Mouse (Mus musculus): ENCODE data around the gene Rbbp4. TPM values are rescaled to one million over a fixed set of nuclear protein-coding genes. Genes with fewer than 3 reads are reported as not detected.
"Not testable (repeated sequence)": the region's sequence is repeated elsewhere in the genome, so short reads cannot be mapped to it uniquely, and the experiment has no call there.

Rbbp4 gene
- polyA plus RNA-seq, 1 experiment, result 16.6 TPM

GRCm38 (mm10) chr4:129373202-129373976 is 38.2 kb upstream of the Rbbp4 start:
- TF ChIP-seq CTCF (IDR thresholded peaks at IDR 0.05; ENCODE audit: extremely low read depth, insufficient read depth, insufficient read length, insufficient replicate concordance) (no peak), POLR2A (IDR thresholded peaks at IDR 0.05; ENCODE audit: low read depth, low read length) (no peak)
- H3K27me3 ChIP-seq (ENCODE audit: control insufficient read depth, insufficient read depth, low read length), result peaks cover 4% of the 10 kb centered on the region; the same call in 1 of the 2 replicates
- DNase-seq (ENCODE audit: low read depth in 1 of 2, low spot score in 2 of 2), result no peak
- peaks cover 6% of the 10 kb centered on the region; the same call in 1 of the 2 replicates for H3K4me1 ChIP-seq (ENCODE audit: control insufficient read depth, insufficient read depth, insufficient read length)
- H3K36me3 ChIP-seq (ENCODE audit: control insufficient read depth, insufficient read depth, low read length), result no peaks in the 10 kb centered on the region
- H3K4me3 ChIP-seq (ENCODE audit: extremely low read depth, insufficient read depth, insufficient read length), result no peak overlapping the region
- WGBS, result 51% methylated on average over 8 of the region's 8 CpGs
- H3K27ac ChIP-seq (ENCODE audit: insufficient read depth, low read length), result peak overlapping the region; percentile 5; the same call in 1 of the 2 replicates

GRCm38 (mm10) chr4:129371391-129371790 is 36.2 kb upstream of the Rbbp4 start:
- no peak for TF ChIP-seq POLR2A (IDR thresholded peaks at IDR 0.05; ENCODE audit: low read depth, low read length)
- no peak for TF ChIP-seq CTCF (IDR thresholded peaks at IDR 0.05; ENCODE audit: extremely low read depth, insufficient read depth, insufficient read length, insufficient replicate concordance)
- no peak overlapping the region for H3K4me3 ChIP-seq (ENCODE audit: extremely low read depth, insufficient read depth, insufficient read length)
- 97% methylated on average over 3 of the region's 3 CpGs for WGBS
- H3K27ac ChIP-seq (ENCODE audit: insufficient read depth, low read length), result no peak overlapping the region
- DNase-seq (ENCODE audit: low read depth in 1 of 2, low spot score in 2 of 2), result no peak
- H3K36me3 ChIP-seq (ENCODE audit: control insufficient read depth, insufficient read depth, low read length), result 0 out of 2 replicates have a peak, but pooled peaks cover 1% of the 10 kb centered on the region
- H3K4me1 ChIP-seq (ENCODE audit: control insufficient read depth, insufficient read depth, insufficient read length), result peaks cover 6% of the 10 kb centered on the region; the same call in 1 of the 2 replicates
- H3K27me3 ChIP-seq (ENCODE audit: control insufficient read depth, insufficient read depth, low read length), result no peaks in the 10 kb centered on the region

GRCm38 (mm10) chr4:129365224-129365623 is 30.1 kb upstream of the Rbbp4 start:
- Histone ChIP-seq H3K27ac (ENCODE audit: insufficient read depth, low read length) (peak overlapping the region; percentile 43; the same call in 1 of the 2 replicates), H3K36me3 (ENCODE audit: control insufficient read depth, insufficient read depth, low read length) (0 out of 2 replicates have a peak, but pooled peaks cover 1% of the 10 kb centered on the region), H3K4me3 (ENCODE audit: extremely low read depth, insufficient read depth, insufficient read length) (peak overlapping the region; percentile 44), H3K4me1 (ENCODE audit: control insufficient read depth, insufficient read depth, insufficient read length) (no peaks in the 10 kb centered on the region; the same call in 1 of the 2 replicates), H3K27me3 (ENCODE audit: control insufficient read depth, insufficient read depth, low read length) (no peaks in the 10 kb centered on the region)
- TF ChIP-seq POLR2A (IDR thresholded peaks at IDR 0.05; ENCODE audit: low read depth, low read length), result no peak
- TF ChIP-seq CTCF (IDR thresholded peaks at IDR 0.05; ENCODE audit: extremely low read depth, insufficient read depth, insufficient read length, insufficient replicate concordance), result no peak
- WGBS, result 5% methylated on average over 5 of the region's 5 CpGs
- peak; percentile 24 to 45 for DNase-seq (ENCODE audit: low read depth in 1 of 2, low spot score in 2 of 2)

GRCm38 (mm10) chr4:129364379-129364778 is 29.2 kb upstream of the Rbbp4 start:
- no peak for DNase-seq (ENCODE audit: low read depth in 1 of 2, low spot score in 2 of 2)
- H3K4me3 ChIP-seq (ENCODE audit: extremely low read depth, insufficient read depth, insufficient read length), result no peak overlapping the region
- 0 out of 2 replicates have a peak, but pooled peaks cover 1% of the 10 kb centered on the region for H3K36me3 ChIP-seq (ENCODE audit: control insufficient read depth, insufficient read depth, low read length)
- no peaks in the 10 kb centered on the region for H3K27me3 ChIP-seq (ENCODE audit: control insufficient read depth, insufficient read depth, low read length)
- WGBS, result 91% methylated on average over 3 of the region's 3 CpGs
- H3K27ac ChIP-seq (ENCODE audit: insufficient read depth, low read length), result no peak overlapping the region
- TF ChIP-seq POLR2A (IDR thresholded peaks at IDR 0.05; ENCODE audit: low read depth, low read length) (no peak), CTCF (IDR thresholded peaks at IDR 0.05; ENCODE audit: extremely low read depth, insufficient read depth, insufficient read length, insufficient replicate concordance) (no peak)
- H3K4me1 ChIP-seq (ENCODE audit: control insufficient read depth, insufficient read depth, insufficient read length), result no peaks in the 10 kb centered on the region; the same call in 1 of the 2 replicates

- WGBS, result 97% methylated on average over 9 of the region's 9 CpGs
- H3K27me3 ChIP-seq (ENCODE audit: control insufficient read depth, insufficient read depth, low read length), result no peaks in the 10 kb centered on the region
- H3K4me3 ChIP-seq (ENCODE audit: extremely low read depth, insufficient read depth, insufficient read length), result no peak overlapping the region
- H3K27ac ChIP-seq (ENCODE audit: insufficient read depth, low read length), result no peak overlapping the region
- DNase-seq (ENCODE audit: low read depth in 1 of 2, low spot score in 2 of 2), result no peak
- H3K36me3 ChIP-seq (ENCODE audit: control insufficient read depth, insufficient read depth, low read length), result 0 out of 2 replicates have a peak, but pooled peaks cover 1% of the 10 kb centered on the region
- TF ChIP-seq POLR2A (IDR thresholded peaks at IDR 0.05; ENCODE audit: low read depth, low read length) (no peak), CTCF (IDR thresholded peaks at IDR 0.05; ENCODE audit: extremely low read depth, insufficient read depth, insufficient read length, insufficient replicate concordance) (no peak)
- no peaks in the 10 kb centered on the region; the same call in 1 of the 2 replicates for H3K4me1 ChIP-seq (ENCODE audit: control insufficient read depth, insufficient read depth, insufficient read length)
Measured at GRCm38 (mm10) chr4:129363463-129363862, 28.3 kb upstream of the Rbbp4 start.

GRCm38 (mm10) chr4:129362771-129363170 is 27.6 kb upstream of the Rbbp4 start:
- DNase-seq (ENCODE audit: low read depth in 1 of 2, low spot score in 2 of 2), result no peak
- 93% methylated on average over 5 of the region's 5 CpGs for WGBS
- no peaks in the 10 kb centered on the region; the same call in 1 of the 2 replicates for H3K4me1 ChIP-seq (ENCODE audit: control insufficient read depth, insufficient read depth, insufficient read length)
- no peaks in the 10 kb centered on the region for H3K36me3 ChIP-seq (ENCODE audit: control insufficient read depth, insufficient read depth, low read length)
- no peak overlapping the region for H3K27ac ChIP-seq (ENCODE audit: insufficient read depth, low read length)
- no peak for TF ChIP-seq POLR2A (IDR thresholded peaks at IDR 0.05; ENCODE audit: low read depth, low read length)
- TF ChIP-seq CTCF (IDR thresholded peaks at IDR 0.05; ENCODE audit: extremely low read depth, insufficient read depth, insufficient read length, insufficient replicate concordance), result no peak
- H3K4me3 ChIP-seq (ENCODE audit: extremely low read depth, insufficient read depth, insufficient read length), result no peak overlapping the region
- H3K27me3 ChIP-seq (ENCODE audit: control insufficient read depth, insufficient read depth, low read length), result no peaks in the 10 kb centered on the region

GRCm38 (mm10) chr4:129362238-129362637 is 27.1 kb upstream of the Rbbp4 start:
- H3K4me1 ChIP-seq (ENCODE audit: control insufficient read depth, insufficient read depth, insufficient read length); H3K27ac ChIP-seq (ENCODE audit: insufficient read depth, low read length); DNase-seq (ENCODE audit: low read depth in 1 of 2, low spot score in 2 of 2); H3K36me3 ChIP-seq (ENCODE audit: control insufficient read depth, insufficient read depth, low read length); H3K27me3 ChIP-seq (ENCODE audit: control insufficient read depth, insufficient read depth, low read length); H3K4me3 ChIP-seq (ENCODE audit: extremely low read depth, insufficient read depth, insufficient read length): not testable (repeated sequence)
- WGBS, result 75% methylated on average over 3 of the region's 3 CpGs
